Mouse (Mus musculus): ENCODE measurements at regions not wholly inside any gene's neighbourhood (a gene's known extent, or its start where the extent isn't known, plus 50 kb on each side); places are given as distances from the start of the nearest gene placed in this dataset.
A peak's percentile ranks its signal among the peaks of the same experiment; 100 is the strongest.

GRCm38 (mm10) chr5:54178966-54179547 lies 180.8 kb downstream of the Stim2 start:
- no peak for DNase-seq (ENCODE audit: low spot score)

- peak; percentile 31 for DNase-seq (ENCODE audit: low spot score)
Observed at GRCm38 (mm10) chr5:54180192-54180611, 181.9 kb downstream of the Stim2 start.

- no peak for DNase-seq (ENCODE audit: low spot score)
Observed at GRCm38 (mm10) chr5:54180640-54181326, 182.5 kb downstream of the Stim2 start.

- DNase-seq (ENCODE audit: low spot score) = no peak
Observed at GRCm38 (mm10) chr5:54181327-54181863, 183.1 kb downstream of the Stim2 start.

GRCm38 (mm10) chr5:54182754-54183153 lies 184.5 kb downstream of the Stim2 start:
- no peak for DNase-seq (ENCODE audit: low spot score)

- no peak for DNase-seq (ENCODE audit: low spot score)
Observed at GRCm38 (mm10) chr5:54185662-54186061, 187.4 kb downstream of the Stim2 start.

GRCm38 (mm10) chr5:54186076-54186676 lies 187.9 kb downstream of the Stim2 start:
- DNase-seq (ENCODE audit: low spot score) = no peak

GRCm38 (mm10) chr5:54191688-54192087 lies 193.4 kb downstream of the Stim2 start:
- DNase-seq (ENCODE audit: low spot score) = no peak

- no peak for DNase-seq (ENCODE audit: low spot score)
Observed at GRCm38 (mm10) chr5:54194846-54195245, 196.5 kb downstream of the Stim2 start.

GRCm38 (mm10) chr5:54200032-54200431 lies 201.7 kb downstream of the Stim2 start:
- DNase-seq (ENCODE audit: low spot score) = no peak

GRCm38 (mm10) chr5:54200587-54200986 lies 202.3 kb downstream of the Stim2 start:
- no peak for DNase-seq (ENCODE audit: low spot score)

- DNase-seq (ENCODE audit: low spot score) = no peak
Observed at GRCm38 (mm10) chr5:54211457-54211856, 213.2 kb downstream of the Stim2 start.

GRCm38 (mm10) chr5:54212038-54212589 lies 213.8 kb downstream of the Stim2 start:
- no peak for DNase-seq (ENCODE audit: low spot score)

- no peak for DNase-seq (ENCODE audit: low spot score)
Observed at GRCm38 (mm10) chr5:54225031-54225430, 226.7 kb downstream of the Stim2 start.

- no peak for DNase-seq (ENCODE audit: low spot score)
Observed at GRCm38 (mm10) chr5:54234580-54234979, 236.3 kb downstream of the Stim2 start.

- no peak for DNase-seq (ENCODE audit: low spot score)
Observed at GRCm38 (mm10) chr5:54235226-54235625, 236.9 kb downstream of the Stim2 start.

GRCm38 (mm10) chr5:54237226-54237625 lies 238.9 kb downstream of the Stim2 start:
- DNase-seq (ENCODE audit: low spot score) = no peak

- no peak for DNase-seq (ENCODE audit: low spot score)
Observed at GRCm38 (mm10) chr5:54238646-54239167, 240.4 kb downstream of the Stim2 start.

GRCm38 (mm10) chr5:54239586-54239985 lies 241.3 kb downstream of the Stim2 start:
- DNase-seq (ENCODE audit: low spot score) = no peak

- no peak for DNase-seq (ENCODE audit: low spot score)
Observed at GRCm38 (mm10) chr5:54241169-54241917, 243.0 kb downstream of the Stim2 start.

GRCm38 (mm10) chr5:54242126-54242525 lies 243.8 kb downstream of the Stim2 start:
- no peak for DNase-seq (ENCODE audit: low spot score)

- DNase-seq (ENCODE audit: low spot score) = no peak
Observed at GRCm38 (mm10) chr5:54252038-54252437, 253.7 kb downstream of the Stim2 start.

Data from adipocyte (in vitro differentiated cells).